Mouse (Mus musculus) layer of hippocampus, postnatal 14 days (tissue): ENCODE data around the gene Pold4. TPM values are rescaled to one million over a fixed set of nuclear protein-coding genes. Genes with fewer than 3 reads are reported as not detected.

ENCODE experiments used
- DNase-seq, 2 experiments: peaks; one replicate each; pipeline ENCODE4 v3.0.0; 2021 to 2022; ENCODE audit warnings: low spot score in 2 of 2, mixed read lengths in 1 of 2
- long read RNA-seq, 2 experiments: library from polyadenylated mRNA; stranded (forward); transcript quantifications; one replicate each; pipeline ENCODE4 v2.0.0; 2021
- total RNA-seq, 2 experiments: library from RNA; stranded (reverse); gene quantifications; 2 replicates each; pipeline ENCODE4 v1.2.3; 2021

Pold4 gene
- total RNA-seq, result 10 to 100 TPM; 11.9 to 13.5 TPM
- long read RNA-seq, experiment 1, transcript Pold4-201 (4 exons, 913 nt), result major isoform, 6 of 7 reads
- long read RNA-seq, experiment 1, partial matches to known transcripts, result 1 of 7 reads
- long read RNA-seq, experiment 1, other reads (novel, unspliced or antisense), result 0 of 7 reads
- long read RNA-seq, experiment 2, transcript Pold4-201 (4 exons, 913 nt), result major isoform, 6 of 9 reads
- long read RNA-seq, experiment 2, partial matches to known transcripts, result 0 of 9 reads
- long read RNA-seq, experiment 2, other reads (novel, unspliced or antisense), result 2 of 9 reads

GRCm38 (mm10) chr19:4231253-4232185, at the start of gene Pold4:
Gene Pold4, plus strand, starts transcription at chr19:4231899.
- peak; percentile 94 to 97 for DNase-seq

DNA sequence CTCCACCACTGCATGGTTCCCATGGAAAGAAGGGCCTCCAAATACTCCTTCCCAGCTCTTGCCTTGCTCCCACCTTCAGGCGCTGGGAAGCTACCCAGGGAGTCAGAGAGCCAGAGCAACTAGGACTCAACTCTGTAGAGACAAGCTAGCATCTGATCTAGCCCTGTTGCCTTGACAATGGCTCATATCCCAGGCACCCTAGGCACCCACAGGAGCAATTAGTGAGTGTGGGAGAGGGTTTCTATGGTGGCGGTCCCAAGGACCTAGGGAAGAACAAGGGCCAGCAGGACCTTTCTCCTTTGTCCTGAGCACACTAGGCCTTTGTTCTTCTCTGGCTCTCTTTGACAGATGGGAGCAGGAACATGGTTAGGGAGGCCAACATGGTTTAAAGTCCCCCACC, 48.0 kb upstream of the Pold4 start:
- DNase-seq, result no peak

- no peak for DNase-seq
Measured at GRCm38 (mm10) chr19:4184976-4185975, 46.4 kb upstream of the Pold4 start.

- DNase-seq, result no peak
Measured at GRCm38 (mm10) chr19:4187303-4187702, 44.4 kb upstream of the Pold4 start.

- DNase-seq, result no peak
Measured at GRCm38 (mm10) chr19:4189051-4189620, 42.6 kb upstream of the Pold4 start.

GRCm38 (mm10) chr19:4190831-4191334, 40.8 kb upstream of the Pold4 start, which contains the start of gene Tbc1d10c:
Gene Tbc1d10c, minus strand, starts transcription at chr19:4191284.
- no peak for DNase-seq

- peak; percentile 87 to 93 for DNase-seq
Measured at GRCm38 (mm10) chr19:4191528-4192250, 40.0 kb upstream of the Pold4 start, which contains the start of gene Ppp1ca. Gene Ppp1ca, plus strand, starts transcription at chr19:4192065.

- no peak for DNase-seq
Measured at GRCm38 (mm10) chr19:4192251-4192985, 39.3 kb upstream of the Pold4 start.

DNA sequence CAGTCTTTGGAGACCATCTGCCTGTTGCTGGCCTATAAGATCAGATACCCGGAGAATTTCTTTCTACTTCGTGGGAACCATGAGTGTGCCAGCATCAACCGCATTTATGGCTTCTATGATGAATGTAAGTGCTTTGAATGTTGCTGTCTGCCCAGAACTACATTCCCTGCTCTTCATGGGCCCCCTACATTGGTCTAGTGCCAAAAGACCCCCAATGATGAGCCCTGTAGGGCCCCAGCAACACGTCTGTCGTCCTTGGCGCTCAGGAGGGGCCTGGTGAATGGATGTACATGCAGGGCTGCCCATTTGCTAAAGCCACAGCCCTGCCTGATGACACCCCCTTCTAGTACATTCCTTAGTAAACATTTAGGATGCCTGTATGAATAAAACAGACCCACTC, 38.6 kb upstream of the Pold4 start:
- DNase-seq, result no peak

GRCm38 (mm10) chr19:4194021-4194724, 37.5 kb upstream of the Pold4 start:
- no peak for DNase-seq

DNA sequence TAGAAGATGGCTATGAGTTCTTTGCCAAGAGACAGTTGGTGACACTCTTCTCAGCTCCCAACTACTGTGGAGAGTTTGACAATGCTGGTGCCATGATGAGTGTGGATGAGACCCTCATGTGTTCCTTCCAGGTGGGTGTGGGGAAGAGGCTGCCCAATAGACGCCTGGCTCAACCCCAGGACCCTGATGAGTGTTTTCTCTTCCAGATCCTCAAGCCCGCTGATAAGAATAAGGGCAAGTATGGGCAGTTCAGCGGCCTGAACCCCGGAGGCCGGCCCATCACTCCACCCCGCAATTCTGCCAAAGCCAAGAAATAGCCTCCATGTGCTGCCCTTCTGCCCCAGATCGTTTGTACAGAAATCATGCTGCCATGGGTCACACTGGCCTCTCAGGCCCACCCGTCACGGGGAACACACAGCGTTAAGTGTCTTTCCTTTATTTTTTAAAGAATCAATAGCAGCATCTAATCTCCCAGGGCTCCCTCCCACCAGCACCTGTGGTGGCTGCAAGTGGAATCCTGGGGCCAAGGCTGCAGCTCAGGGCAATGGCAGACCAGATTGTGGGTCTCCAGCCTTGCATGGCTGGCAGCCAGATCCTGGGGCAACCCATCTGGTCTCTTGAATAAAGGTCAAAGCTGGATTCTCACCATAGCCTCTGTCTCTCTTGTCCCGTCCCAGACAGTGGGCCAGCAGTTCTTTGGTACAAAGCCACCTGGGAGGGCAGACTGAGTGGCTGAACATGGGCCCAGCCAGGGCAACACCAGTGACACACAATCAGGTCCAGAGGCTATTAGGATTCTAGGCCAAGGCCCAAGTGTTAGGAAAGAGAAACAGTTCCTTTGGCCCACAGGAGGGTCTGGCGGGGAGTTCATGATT, 36.7 kb upstream of the Pold4 start:
- peak in 1 of 2 experiments; percentile 55 for DNase-seq

- no peak for DNase-seq
Measured at GRCm38 (mm10) chr19:4196048-4196447, 35.7 kb upstream of the Pold4 start.

DNA sequence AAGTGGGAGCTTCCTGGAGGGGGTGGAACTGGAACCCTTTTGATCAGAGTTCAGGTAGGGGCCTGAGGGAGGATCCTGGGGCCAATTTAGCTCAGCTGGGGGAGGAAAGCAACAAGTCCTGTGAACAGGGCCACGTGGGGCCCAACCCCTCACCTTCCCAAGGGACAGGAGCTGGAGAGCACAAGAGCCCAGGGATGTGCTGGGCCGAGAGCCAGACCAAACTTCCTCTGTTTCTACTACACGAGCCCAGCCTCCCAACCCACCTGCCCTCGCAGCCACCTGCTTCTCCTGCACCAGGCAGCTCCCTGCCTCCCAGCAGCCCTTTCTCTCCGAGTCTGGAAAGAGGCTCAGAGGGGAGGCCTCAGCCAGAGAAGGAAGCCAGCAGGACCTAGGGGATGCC, 35.2 kb upstream of the Pold4 start:
- no peak for DNase-seq

- DNase-seq, result no peak
Measured at GRCm38 (mm10) chr19:4197180-4197579, 34.5 kb upstream of the Pold4 start.

- DNase-seq, result peak; percentile 89 to 96
Measured at GRCm38 (mm10) chr19:4201291-4201909, 30.3 kb upstream of the Pold4 start, which contains the start of gene Rad9a. Gene Rad9a, minus strand, starts transcription at chr19:4201662.

- no peak for DNase-seq
Measured at GRCm38 (mm10) chr19:4202149-4202548, 29.6 kb upstream of the Pold4 start.

- no peak for DNase-seq
Measured at GRCm38 (mm10) chr19:4203148-4203547, 28.6 kb upstream of the Pold4 start.
